Mouse (Mus musculus) lung, adult 2 months (tissue): ENCODE data around the gene Psmd12.

Experiments
- CTCF ChIP-seq: fragments of 200-500 bp; IDR thresholded peaks from 2 replicates; pipeline ENCODE4 v1.5.1; 2011; ENCODE audit warnings: mild to moderate bottlenecking, low read length, control low read depth; ENCODE audit not compliant: insufficient read depth
- POLR2A ChIP-seq: fragments of 200-500 bp; IDR thresholded peaks from 2 replicates; pipeline ENCODE4 v1.6.1; 2011; ENCODE audit warnings: low read depth, mild to moderate bottlenecking, control low read depth, low read length, borderline replicate concordance; ENCODE audit errors: extremely low read depth

GRCm38 (mm10) chr11:107466611-107467391 lies 12.5 kb upstream of the Psmd12 start:
- TF ChIP-seq CTCF (no peak), POLR2A (no peak)
